Mouse (Mus musculus) stomach, embryonic 15.5 days (tissue): ENCODE results near the gene Col4a5. TPM values are rescaled to one million over a fixed set of nuclear protein-coding genes. Genes with fewer than 3 reads are reported as not detected.

ENCODE experiments used
- ATAC-seq: fragments of 200-750 bp; cut with Nextera tagmentation; 2 replicates; pipeline ENCODE4 v1.8.0; 2017; ENCODE audit warnings: low read depth, moderate number of reproducible peaks, moderate TSS enrichment; ENCODE audit not compliant: insufficient read depth, low FRiP score
- H3K27ac ChIP-seq: fragments of 300-500 bp; sonication (generic); 2 replicates; pipeline ENCODE4 v1.5.1; 2015; ENCODE audit warnings: mild to moderate bottlenecking, inconsistent platforms
- H3K27me3 ChIP-seq: fragments of 300-500 bp; sonication (generic); replicated peaks from 2 replicates; pipeline ENCODE4 v1.6.1; 2015; ENCODE audit warnings: inconsistent platforms
- H3K36me3 ChIP-seq: fragments of 300-500 bp; sonication (generic); 2 replicates; pipeline ENCODE4 v1.6.1; 2015; ENCODE audit warnings: inconsistent platforms
- H3K4me1 ChIP-seq: fragments of 300-500 bp; sonication (generic); 2 replicates; pipeline ENCODE4 v1.6.1; 2015; ENCODE audit warnings: inconsistent platforms
- H3K4me2 ChIP-seq: fragments of 300-500 bp; sonication (generic); 2 replicates; pipeline ENCODE4 v1.6.1; 2015; ENCODE audit warnings: mild to moderate bottlenecking, inconsistent platforms
- H3K4me3 ChIP-seq: fragments of 300-500 bp; sonication (generic); replicated peaks from 2 replicates; pipeline ENCODE4 v1.5.1; 2015; ENCODE audit warnings: inconsistent platforms
- H3K9ac ChIP-seq: fragments of 300-500 bp; sonication (generic); 2 replicates; pipeline ENCODE4 v1.6.1; 2015; ENCODE audit warnings: inconsistent platforms
- H3K9me3 ChIP-seq: fragments of 300-500 bp; sonication (generic); 2 replicates; pipeline ENCODE4 v1.6.1; 2016; ENCODE audit warnings: inconsistent platforms
- WGBS: fragments of 180-500 bp; shearing (Covaris S2); methylation state at CpG from one replicate; pipeline ENCODE4 v1.1.7; 2015; 5-methylcytosine and 5-hydroxymethylcytosine counted together
- polyA plus RNA-seq: library from polyadenylated mRNA; unstranded; fragments of >200 nt; fragmentation: Nextera tagmentation; extraction: Ambion mirVana; gene quantifications from 2 replicates; pipeline ENCODE4 v1.2.1, GENCODE M21; 2015

The Col4a5 gene
- polyA plus RNA-seq = 27.7 and 29.5 TPM in 2 replicates

DNA sequence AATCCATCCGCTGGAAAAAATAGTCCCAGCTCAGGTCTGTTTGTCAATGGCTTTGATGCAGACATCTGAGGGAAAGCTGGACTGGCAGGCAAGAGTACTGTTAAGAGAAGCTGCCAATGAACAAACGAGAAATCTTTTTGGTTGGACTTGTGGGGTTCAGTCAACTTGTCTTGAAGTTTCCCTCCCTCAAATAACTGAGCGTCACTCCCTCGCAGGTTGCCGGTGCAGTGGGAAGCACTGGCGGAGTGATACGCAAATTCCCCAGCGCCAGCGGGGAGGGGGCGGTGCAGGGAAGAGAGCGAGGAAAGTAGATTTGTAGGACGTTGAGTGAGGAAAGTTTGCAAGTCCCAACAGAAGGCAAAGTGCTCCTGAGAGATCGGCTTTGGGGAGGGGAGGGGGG is at the start of gene Col4a5:
Gene Col4a5 (plus strand): TSS at position 276 of the 400 bp plus-strand sequence.
- Histone ChIP-seq H3K27ac (peak within 1 kb of the TSS; percentile 54; the same call in 1 of the 2 replicates), H3K4me3 (peak within 1 kb of the TSS; percentile 50), H3K4me1 (no peaks in the 10 kb centered on the region), H3K9ac (peak within 1 kb of the TSS; percentile 16), H3K36me3 (no peaks in the 10 kb centered on the region), H3K27me3 (peaks cover 6% of the 10 kb centered on the region; the same call in 1 of the 2 replicates), H3K4me2 (peak within 1 kb of the TSS; percentile 52), H3K9me3 (no peaks in the 10 kb centered on the region)
- 17% methylated on average over 13 of the region's 13 CpGs for WGBS
- ATAC-seq = peak; percentile 82; the same call in 1 of the 2 replicates

GRCm38 (mm10) chrX:141436780-141437179 is 38.4 kb upstream of the Col4a5 start:
- Histone ChIP-seq H3K9ac (no peak overlapping the region), H3K27me3 (no peaks in the 10 kb centered on the region), H3K27ac (no peak overlapping the region), H3K36me3 (no peaks in the 10 kb centered on the region), H3K4me1 (no peaks in the 10 kb centered on the region), H3K4me3 (no peak overlapping the region), H3K4me2 (no peak overlapping the region), H3K9me3 (no peaks in the 10 kb centered on the region)
- 71% methylated on average over 6 of the region's 6 CpGs for WGBS
- no peak for ATAC-seq

- Histone ChIP-seq H3K27ac (no peak overlapping the region), H3K9me3 (no peaks in the 10 kb centered on the region), H3K4me3 (no peak overlapping the region), H3K4me1 (no peaks in the 10 kb centered on the region), H3K36me3 (no peaks in the 10 kb centered on the region), H3K9ac (no peak overlapping the region), H3K27me3 (no peaks in the 10 kb centered on the region), H3K4me2 (no peak overlapping the region)
- 0 out of 2 replicates have a peak, but pooled peaks have one; percentile 31 for ATAC-seq
- 45% methylated on average over 2 of the region's 2 CpGs for WGBS
Measured at GRCm38 (mm10) chrX:141439423-141439822, 35.8 kb upstream of the Col4a5 start.

- Histone ChIP-seq H3K27ac (no peak overlapping the region), H3K36me3 (no peaks in the 10 kb centered on the region), H3K4me1 (no peaks in the 10 kb centered on the region), H3K9me3 (no peaks in the 10 kb centered on the region), H3K4me3 (no peak overlapping the region), H3K4me2 (no peak overlapping the region), H3K9ac (no peak overlapping the region), H3K27me3 (no peaks in the 10 kb centered on the region)
- no peak for ATAC-seq
- 78% methylated on average over 1 of the region's 1 CpGs for WGBS
Measured at GRCm38 (mm10) chrX:141447936-141448335, 27.2 kb upstream of the Col4a5 start.

GRCm38 (mm10) chrX:141473470-141474302 is 1.5 kb upstream of the Col4a5 start, which contains the start of gene Col4a6:
TSS of gene Col4a6 (minus strand) at chrX:141474076.
- Histone ChIP-seq H3K4me2 (peak within 1 kb of the TSS; percentile 52), H3K9ac (no peak within 1 kb of the TSS; the same call in 1 of the 2 replicates), H3K27me3 (peaks cover 6% of the 10 kb centered on the region; the same call in 1 of the 2 replicates), H3K36me3 (no peaks in the 10 kb centered on the region), H3K9me3 (no peaks in the 10 kb centered on the region), H3K4me3 (peak within 1 kb of the TSS; percentile 50), H3K4me1 (no peaks in the 10 kb centered on the region), H3K27ac (no peak within 1 kb of the TSS)
- ATAC-seq = peak; percentile 35; the same call in 1 of the 2 replicates
- WGBS = 15% methylated on average over 16 of the region's 16 CpGs

DNA sequence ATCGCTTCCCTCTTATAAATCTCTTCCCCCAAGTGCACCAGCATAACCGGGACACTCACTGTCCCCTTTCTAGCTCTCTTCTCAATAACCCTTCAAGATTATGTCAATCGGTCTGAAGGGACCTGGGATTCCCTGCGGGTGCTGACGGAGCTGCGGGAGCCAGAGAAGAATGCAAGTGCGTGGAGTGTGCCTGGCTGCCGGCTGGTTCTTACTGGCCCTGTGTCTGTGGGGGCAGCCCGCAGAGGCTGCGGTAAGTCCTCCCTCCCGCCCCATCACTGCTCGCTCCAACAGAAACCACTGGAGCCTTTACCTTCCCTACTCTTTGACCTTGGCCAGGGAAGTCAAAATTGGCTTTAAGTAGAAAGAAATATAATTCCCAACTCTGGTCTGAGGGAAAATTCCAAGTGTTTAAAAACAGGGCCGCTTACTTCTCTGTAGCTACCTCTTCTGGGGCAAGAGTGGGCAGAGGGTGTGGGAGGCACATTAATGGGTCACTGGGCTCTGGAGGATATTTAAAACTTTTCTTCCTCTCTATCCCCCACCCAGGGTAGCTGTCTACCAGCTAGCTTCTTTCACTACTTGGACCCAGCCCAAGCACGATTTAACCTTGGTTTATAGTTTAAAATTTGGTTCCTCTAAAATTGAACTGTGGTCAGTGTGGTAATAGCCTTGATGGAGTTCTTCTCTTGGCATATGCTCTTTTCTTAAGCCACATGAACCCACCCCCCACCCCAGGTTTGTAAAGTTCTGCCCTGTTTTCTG is 562 bp downstream of the Col4a5 start:
- Histone ChIP-seq H3K9ac (peak overlapping the region; percentile 16), H3K27ac (peak overlapping the region; percentile 54; the same call in 1 of the 2 replicates), H3K4me2 (peak overlapping the region; percentile 52), H3K9me3 (no peaks in the 10 kb centered on the region), H3K4me3 (peak overlapping the region; percentile 50), H3K27me3 (peaks cover 6% of the 10 kb centered on the region; the same call in 1 of the 2 replicates), H3K4me1 (no peaks in the 10 kb centered on the region), H3K36me3 (no peaks in the 10 kb centered on the region)
- ATAC-seq = no peak
- 18% methylated on average over 14 of the region's 14 CpGs for WGBS

GRCm38 (mm10) chrX:141494545-141494944 is 19.4 kb downstream of the Col4a5 start:
- H3K4me3 ChIP-seq = no peak overlapping the region
- H3K36me3 ChIP-seq = no peaks in the 10 kb centered on the region
- H3K27ac ChIP-seq = no peak overlapping the region
- no peak for ATAC-seq
- H3K4me1 ChIP-seq = no peaks in the 10 kb centered on the region
- H3K9ac ChIP-seq = no peak overlapping the region
- H3K9me3 ChIP-seq = no peaks in the 10 kb centered on the region
- 66% methylated on average over 4 of the region's 4 CpGs for WGBS
- H3K4me2 ChIP-seq = no peak overlapping the region
- no peaks in the 10 kb centered on the region for H3K27me3 ChIP-seq

- H3K4me3 ChIP-seq = no peak overlapping the region
- no peak overlapping the region for H3K9ac ChIP-seq
- no peak overlapping the region for H3K4me2 ChIP-seq
- no peaks in the 10 kb centered on the region for H3K27me3 ChIP-seq
- H3K36me3 ChIP-seq = no peaks in the 10 kb centered on the region
- WGBS = 86% methylated on average over 1 of the region's 1 CpGs
- ATAC-seq = no peak
- H3K4me1 ChIP-seq = no peaks in the 10 kb centered on the region
- H3K27ac ChIP-seq = no peak overlapping the region
- H3K9me3 ChIP-seq = no peaks in the 10 kb centered on the region
Measured at GRCm38 (mm10) chrX:141503125-141503524, 27.9 kb downstream of the Col4a5 start.

DNA sequence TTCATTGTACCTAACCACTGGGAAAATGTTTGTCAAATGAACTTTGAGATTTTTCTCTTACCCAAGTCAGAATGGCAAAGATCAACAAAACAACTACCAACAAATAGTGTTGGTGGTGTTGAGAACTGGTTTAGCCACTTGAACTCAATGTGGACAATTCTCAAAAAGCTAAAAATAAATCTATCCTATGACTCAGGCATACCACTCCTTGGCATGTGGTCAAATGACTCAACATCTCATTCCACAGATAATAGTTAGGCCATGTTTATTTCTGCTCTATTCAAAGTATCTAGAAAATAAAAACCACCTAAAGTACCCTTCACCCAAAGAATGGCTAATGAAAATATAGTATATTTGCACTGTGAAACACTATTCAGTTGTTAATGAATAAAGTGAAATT is 58.3 kb downstream of the Col4a5 start:
- ATAC-seq = no peak

GRCm38 (mm10) chrX:141547471-141547870 is 72.3 kb downstream of the Col4a5 start:
- Histone ChIP-seq H3K27ac (no peak overlapping the region), H3K36me3 (no peaks in the 10 kb centered on the region), H3K4me3 (no peak overlapping the region), H3K4me1 (no peaks in the 10 kb centered on the region), H3K9me3 (no peaks in the 10 kb centered on the region), H3K27me3 (no peaks in the 10 kb centered on the region), H3K4me2 (no peak overlapping the region), H3K9ac (no peak overlapping the region)
- ATAC-seq = no peak
- WGBS = 69% methylated on average over 2 of the region's 2 CpGs

More for the DNA sequence above, 58.3 kb downstream of the Col4a5 start:
- Histone ChIP-seq H3K4me3 (no peak overlapping the region), H3K9ac (no peak overlapping the region), H3K36me3 (no peaks in the 10 kb centered on the region), H3K4me1 (no peaks in the 10 kb centered on the region), H3K27ac (no peak overlapping the region), H3K4me2 (no peak overlapping the region), H3K27me3 (no peaks in the 10 kb centered on the region), H3K9me3 (no peaks in the 10 kb centered on the region)

GRCm38 (mm10) chrX:141590242-141590641 is 115.1 kb downstream of the Col4a5 start:
- no peak overlapping the region for H3K4me2 ChIP-seq
- H3K27ac ChIP-seq = no peak overlapping the region
- WGBS = 26% methylated on average over 3 of the region's 3 CpGs
- H3K4me3 ChIP-seq = no peak overlapping the region
- no peaks in the 10 kb centered on the region for H3K9me3 ChIP-seq
- no peak overlapping the region for H3K9ac ChIP-seq
- H3K27me3 ChIP-seq = no peaks in the 10 kb centered on the region
- ATAC-seq = no peak
- no peaks in the 10 kb centered on the region for H3K4me1 ChIP-seq
- no peaks in the 10 kb centered on the region for H3K36me3 ChIP-seq

- 19% methylated on average over 32 of the region's 33 CpGs for WGBS
- no peak overlapping the region for H3K27ac ChIP-seq
Measured at GRCm38 (mm10) chrX:141721725-141722124, 246.5 kb downstream of the Col4a5 start.

More at GRCm38 (mm10) chrX:141721725-141722124, 246.5 kb downstream of the Col4a5 start:
- H3K9ac ChIP-seq = no peak overlapping the region
- ATAC-seq = no peak
- H3K4me3 ChIP-seq = peak overlapping the region; percentile 40
- H3K27me3 ChIP-seq = peaks cover 56% of the 10 kb centered on the region
- no peaks in the 10 kb centered on the region for H3K9me3 ChIP-seq
- H3K36me3 ChIP-seq = no peaks in the 10 kb centered on the region
- peak overlapping the region; percentile 72 for H3K4me2 ChIP-seq
- H3K4me1 ChIP-seq = 0 out of 2 replicates have a peak, but pooled peaks cover 9% of the 10 kb centered on the region
